Mouse (Mus musculus) cerebellum, postnatal 4 days (tissue): ENCODE measurements around the gene Ccin.
A peak's percentile ranks its signal among the peaks of the same experiment; 100 is the strongest.

Experiments used
- DNase-seq, 2 experiments: peaks; one replicate each; pipeline ENCODE4 v3.0.0; 2022; ENCODE audit warnings: low spot score in 2 of 2, mixed read lengths in 1 of 2

Ccin gene

DNA sequence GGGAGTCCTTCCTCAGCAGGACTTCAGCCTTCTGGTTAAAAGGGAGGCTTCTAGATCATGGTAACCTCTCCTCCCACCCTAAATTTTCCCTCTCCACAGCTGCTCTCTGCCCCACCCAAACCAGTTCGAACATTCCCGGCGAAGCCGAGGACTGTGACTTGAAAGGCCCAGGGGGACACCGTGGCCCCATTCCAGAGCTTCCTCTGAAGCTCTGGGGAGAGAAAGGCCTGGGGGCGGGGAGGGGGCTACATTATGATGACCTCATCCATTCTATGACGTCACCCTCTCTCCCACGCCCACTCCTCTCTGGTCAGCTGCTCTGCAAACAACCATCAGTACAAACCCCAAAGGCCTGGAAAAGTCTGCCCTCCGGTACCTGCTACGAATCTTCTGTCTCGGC lies at the start of gene Ccin:
Gene Ccin, plus strand, starts transcription at position 303 of the 400 bp plus-strand sequence.
- DNase-seq, result no peak

DNA sequence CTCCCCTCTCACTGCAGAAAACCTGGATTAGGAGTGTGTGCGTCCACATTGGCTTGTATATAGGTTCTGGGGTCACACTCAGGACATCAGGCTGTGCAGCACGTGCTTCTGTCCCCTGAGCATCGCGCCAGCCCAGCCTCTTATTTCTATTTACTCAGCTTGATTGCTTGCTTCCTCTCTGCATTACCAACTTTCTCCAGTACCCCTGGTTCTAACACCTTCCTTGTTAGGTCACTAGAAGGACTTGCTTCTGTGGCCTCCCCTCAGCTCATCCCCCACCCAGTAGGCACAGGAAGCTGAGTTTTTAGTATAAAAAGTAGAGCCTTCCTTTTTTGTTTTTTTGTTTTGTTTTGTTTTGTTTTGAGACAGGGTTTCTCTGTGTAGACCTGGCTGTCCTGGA lies 47.1 kb upstream of the Ccin start:
- DNase-seq, result no peak

DNA sequence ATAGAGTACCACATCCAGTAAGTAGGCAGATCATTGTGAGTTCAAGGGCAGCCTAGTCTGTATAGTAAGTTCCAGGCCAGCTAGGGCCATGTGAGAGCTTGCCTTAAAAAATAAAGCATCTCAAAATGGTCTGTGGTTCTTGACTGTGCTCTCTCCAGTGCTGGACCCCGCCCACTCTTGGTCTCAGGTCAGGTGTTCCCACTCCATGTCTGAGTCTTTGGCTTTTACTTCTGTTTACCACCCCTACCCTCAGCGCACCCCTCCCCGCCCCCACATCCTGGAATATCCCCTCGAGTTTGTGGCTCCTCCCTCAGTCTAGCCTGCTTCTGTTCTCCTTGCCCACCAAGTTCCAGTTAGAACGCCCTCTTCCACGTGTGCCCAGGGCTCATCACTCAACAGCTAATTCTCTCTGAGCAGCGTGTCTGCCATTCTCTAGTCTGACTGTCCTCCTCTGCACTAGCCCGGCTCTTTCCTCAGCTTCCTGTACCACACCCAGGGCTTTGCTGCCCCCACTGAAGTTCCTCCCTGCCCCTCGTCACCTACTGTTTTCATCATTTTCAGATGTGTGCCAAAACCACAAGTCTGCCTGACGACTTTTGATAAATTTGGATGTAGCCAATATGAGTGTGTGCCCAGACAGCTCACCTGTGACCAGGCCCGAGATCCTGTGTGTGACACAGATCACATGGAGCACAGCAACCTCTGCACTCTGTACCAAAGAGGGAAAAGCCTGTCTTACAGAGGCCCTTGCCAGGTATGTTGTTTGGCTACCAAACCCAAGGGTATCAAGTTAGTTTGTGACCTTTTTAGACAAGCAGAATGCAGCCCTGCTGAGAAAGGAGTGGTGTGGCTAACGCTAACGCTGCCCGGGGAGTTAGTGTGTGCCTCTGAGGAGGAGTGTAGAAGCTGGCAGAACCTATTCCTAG lies 46.3 kb upstream of the Ccin start:
- no peak for DNase-seq

DNA sequence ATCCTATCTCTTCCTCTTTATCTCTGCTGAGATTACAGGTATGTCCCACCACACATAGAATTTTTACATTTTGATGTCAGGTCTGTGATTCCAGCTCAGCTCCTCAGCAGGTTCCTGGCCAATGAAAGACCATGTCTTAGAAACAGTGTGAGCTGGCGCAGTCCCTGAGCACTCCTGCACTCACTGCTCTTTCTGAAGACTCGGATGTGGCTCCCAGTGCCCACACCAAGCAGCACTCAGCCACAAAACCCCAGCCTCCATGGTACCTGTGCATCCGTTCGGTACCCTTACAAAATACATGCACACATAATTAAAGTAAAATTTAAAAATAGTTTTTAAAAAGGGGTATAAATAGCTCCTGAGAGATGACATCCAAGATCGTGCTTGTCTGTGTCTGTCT lies 42.0 kb upstream of the Ccin start:
- DNase-seq, result no peak

DNA sequence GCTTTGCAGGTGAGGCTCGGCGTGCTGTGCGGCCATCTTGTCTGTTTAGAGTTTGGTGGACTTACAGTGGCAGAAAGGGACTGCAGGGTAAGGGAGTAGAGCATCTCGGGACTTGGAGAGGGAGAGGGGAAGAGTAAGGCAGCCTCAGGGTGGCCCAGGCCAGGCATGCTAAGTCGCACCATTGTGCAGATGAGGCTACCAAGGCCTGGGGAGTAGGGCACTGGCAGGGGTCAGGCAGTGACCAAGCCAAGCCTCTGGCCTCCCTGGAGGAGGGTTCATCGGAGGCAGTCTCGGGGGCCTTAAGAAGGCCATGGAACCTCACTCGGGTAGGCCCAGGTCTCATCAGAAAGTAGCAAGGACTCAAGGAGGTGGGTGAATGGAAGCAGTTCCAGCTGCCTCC lies 40.9 kb upstream of the Ccin start:
- DNase-seq, result no peak

DNA sequence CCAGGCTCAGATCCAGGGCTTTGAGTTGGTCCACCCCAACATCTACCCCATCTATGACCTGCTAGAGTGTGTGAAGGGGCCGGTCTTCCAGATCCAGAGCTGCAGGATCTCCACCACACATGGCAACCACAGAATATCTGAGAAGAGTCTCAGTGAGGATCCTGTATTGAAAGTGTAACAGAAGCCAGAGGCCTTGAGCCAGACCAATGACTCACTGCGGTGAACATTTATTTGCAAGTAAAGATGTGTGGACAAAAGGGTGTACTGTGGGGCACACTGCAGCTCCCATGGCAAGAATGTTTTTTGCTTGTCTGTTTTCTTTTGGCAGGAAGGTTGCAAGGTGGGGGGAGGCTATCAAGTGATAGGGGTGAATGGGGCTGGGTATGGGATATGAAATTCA lies 35.7 kb upstream of the Ccin start:
- no peak for DNase-seq

DNA sequence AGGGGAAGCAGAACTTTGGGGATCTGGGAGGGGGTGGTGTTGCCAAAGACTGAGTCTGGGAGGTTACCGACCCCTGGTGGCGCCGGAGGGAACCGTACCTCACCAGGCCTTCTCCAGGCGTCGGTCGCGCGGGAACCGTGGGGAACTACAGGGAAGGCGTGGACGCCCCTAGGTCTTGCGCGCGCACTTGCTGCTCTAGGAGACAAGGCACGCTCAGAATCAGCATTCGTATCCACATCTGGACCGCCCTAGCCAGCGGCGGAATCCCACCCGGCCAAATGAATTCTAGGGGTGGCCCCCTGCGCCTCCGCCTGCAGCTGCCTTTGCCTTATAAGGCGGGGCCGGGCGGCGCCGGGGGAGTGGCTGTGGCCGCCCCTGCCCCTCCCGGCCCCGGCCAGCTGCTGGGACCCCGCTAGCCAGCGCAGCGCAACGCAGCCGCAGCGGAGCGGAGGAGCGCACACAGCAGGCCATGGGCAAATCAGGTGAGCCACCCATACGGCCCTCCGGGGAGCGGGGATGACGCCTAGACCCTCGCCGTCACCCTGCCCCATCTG lies 25.9 kb upstream of the Ccin start, which contains the start of gene Glipr2:
Gene Glipr2, plus strand, starts transcription at position 110 of the 554 bp plus-strand sequence.
- DNase-seq, result peak; percentile 82 to 83

DNA sequence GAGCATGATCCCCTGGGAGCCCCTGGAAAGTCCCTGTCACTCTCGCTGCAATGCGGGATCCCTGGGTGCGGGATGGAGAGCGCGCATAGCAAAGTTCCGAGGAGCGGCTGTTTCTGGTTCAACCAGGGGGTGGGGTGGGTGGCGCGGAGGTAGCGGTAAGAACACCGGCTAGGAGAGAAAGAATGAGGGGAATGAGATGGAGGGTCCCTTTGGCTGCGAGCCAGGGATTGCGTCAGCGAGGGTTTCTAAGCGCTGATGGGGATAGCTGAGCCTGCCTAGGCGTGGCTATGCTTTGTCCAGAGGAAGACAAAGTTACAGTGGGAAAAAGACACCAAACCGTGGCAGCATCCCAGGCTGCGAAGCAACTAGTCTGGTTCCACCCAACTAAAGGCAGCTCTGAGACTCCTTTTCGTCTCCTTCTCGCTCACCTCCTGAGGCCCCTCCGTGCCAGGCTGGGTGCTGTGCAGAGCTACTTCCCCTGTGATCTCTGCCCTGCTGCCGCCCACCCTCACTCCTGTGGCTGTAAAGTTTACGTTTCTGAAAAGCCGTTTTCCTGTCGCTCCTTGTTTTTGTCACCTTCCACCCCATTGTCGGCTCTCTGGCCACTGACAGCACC lies 25.3 kb upstream of the Ccin start:
- DNase-seq, result peak in 1 of 2 experiments; percentile 63

DNA sequence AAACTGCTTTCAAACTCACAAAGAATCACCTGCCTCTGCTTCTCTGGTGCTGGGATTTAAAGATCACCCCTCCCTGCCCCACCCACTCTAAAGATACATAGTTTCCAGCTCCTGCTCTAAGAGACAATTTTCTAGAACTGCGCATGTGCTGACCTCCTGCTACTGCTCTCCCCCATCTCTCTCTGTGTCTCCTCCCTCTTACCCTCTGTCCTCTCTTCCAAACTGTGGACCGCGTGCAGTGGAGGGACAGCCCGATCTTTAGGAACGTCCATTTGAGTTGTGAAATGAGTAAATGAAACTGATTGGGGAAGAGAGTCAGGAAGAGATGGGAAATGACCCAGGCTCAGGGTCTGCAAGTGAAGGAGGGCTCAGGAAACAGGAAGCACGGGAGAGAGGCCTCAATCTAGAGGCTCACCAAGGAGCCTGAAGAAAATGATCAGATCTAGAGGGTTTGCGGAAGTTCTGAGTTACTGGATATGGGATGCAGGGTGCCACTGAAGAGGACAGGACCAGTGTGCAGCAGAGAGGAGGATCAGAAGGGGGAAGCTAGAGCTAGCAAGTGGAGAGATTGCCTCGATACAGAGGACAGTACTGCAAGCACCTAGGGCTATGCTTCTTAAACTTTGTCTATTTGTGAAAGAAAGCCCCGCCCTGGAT lies 23.6 kb upstream of the Ccin start:
- DNase-seq, result no peak

DNA sequence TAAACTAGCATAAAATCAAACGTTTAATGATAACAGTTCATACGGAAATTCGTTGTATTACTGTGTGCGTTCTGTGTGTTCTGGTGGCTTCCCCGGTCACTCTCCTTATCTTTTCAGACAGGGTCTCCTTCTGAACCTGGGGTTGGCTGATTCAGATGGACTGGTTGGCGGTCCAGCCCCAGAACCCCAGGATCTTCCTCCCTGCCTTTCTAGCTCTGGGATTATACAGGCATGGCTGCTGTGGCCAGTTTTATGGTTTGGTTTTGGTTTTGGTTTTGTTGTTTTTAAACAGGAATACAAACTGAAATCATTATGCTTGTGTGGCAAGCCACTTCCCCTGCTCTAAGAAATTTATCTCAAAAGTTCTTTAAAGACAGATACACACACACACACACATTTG lies 23.1 kb upstream of the Ccin start:
- DNase-seq, result no peak

DNA sequence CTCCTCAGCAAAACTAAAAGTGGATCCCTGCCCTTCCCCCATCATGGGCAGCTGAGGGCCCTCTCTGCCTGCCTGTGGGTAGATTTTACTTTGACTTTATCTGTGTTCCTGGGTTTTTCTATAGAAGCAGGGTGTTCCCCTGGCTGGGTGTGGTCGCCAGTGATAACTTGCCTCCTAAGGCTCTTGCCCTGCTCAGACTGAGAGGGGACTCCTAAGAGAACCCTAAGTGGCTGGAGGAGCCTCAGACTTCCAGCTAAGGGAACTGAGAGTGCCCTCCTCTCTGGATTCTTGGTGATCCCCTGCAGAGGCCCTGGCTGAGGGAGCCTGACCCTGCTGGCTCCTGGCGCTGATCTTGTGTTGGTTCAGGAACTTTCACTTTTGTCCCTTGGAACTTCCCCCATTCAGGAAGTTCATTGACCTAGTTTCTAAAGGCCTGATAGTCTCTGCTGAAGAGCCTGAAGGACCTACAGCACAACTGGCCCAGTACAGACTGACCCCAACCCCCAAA lies 18.9 kb upstream of the Ccin start:
- no peak for DNase-seq

DNA sequence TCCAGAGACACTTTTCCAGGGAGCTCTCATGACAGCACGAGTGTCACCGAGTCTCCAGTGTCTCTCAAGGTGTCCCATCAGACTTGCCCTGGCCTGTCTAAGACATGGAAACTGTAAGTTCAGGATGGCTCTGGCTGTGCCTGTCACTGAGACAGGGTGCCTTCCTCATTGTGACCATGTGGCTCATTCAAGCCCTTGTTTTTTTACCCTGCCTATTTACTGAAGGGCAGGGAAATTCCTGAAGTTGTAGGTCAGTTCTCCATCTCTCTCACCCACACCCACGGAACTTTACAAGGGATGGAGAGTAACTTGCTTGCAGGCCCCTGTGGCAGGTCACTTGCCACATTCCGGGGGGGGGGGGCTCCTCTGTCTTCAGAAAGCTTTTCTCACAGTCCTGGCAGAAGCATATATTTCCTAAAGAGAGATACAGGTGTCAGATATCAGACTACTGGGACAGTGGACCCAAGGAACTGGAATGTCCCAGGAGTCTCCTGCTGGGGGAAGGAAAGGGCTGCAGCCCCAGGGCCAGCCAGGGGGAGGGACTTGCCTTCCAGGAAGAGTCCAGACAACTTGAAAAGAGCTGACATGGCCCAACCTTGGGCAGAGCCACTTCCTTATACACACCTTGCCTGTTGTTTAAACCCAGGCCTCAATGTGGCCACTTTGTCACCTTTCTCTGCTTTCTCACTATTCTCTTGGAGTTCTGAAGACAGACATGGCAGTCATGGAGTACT lies 18.2 kb upstream of the Ccin start:
- DNase-seq, result no peak

DNA sequence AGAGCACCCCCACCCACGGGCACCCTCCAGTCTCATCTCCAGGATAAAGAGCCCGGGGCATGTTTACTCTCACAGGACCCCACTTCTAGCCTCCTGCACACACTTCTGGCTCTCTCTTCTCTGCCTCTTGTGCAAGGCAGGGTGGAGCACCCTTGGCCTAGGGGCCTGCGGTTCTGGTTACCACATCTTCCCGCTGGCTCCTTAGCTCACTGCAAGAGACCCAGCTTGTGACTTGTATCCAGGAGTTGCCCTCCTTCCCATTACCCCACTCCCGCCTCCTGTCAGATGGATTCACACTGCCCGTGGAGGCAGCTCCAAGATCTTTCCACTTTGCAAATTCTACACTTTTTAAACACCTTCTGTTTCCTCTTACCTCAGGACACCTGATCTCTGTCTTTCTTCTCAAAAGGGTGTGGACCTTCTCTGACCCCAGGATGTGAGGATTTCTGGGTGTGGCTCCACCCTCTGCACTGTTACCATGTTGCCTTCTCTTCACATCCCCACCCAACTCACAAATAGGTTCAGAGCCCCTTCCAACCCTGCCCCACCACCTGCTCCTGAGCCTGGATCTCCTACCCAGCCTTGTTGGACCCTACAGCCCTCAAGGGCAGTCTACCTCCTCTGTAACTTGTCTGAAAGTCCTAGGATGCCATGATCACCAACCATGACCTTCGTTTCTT lies 17.3 kb upstream of the Ccin start:
- DNase-seq, result no peak

DNA sequence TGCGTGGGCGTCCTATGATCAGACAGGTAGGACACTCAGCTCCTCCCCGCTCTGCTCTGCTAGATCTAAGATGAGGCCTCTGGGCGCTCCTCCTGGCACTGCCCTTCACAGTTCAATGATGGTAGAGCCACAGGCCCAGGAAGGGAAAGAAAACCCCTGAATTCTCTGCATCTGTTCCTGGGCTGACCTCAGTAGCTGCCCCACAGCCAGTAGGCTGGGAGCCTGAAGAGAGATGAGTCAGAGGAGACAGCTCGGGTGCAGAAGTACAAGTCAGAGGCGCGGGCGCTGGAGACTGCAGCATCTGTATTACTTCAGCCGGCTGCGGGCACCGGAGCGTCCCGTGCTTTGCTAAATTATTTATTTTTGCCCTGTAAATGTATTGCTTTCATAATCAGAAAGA lies 14.6 kb upstream of the Ccin start:
- DNase-seq, result peak; percentile 39 to 56

DNA sequence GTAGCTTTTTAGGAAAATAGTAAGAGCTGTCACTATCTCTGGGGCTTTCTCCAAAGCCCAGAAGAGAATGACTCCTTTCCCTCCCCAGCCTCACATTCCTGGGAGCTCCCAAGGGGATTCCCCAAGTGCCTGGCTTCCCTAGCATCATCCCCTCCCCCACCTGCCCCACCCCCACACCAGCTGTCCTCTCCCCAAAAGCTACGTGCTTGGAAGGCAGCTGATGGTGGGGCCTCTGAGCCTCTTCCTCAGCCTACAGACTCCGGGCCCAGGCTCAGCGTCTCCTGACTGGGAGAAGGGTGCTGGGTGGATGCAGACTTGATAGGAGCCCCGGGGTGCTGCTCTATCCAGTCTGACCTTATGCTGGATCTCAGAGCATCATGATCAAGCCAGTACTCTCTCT lies 13.9 kb upstream of the Ccin start:
- DNase-seq, result no peak

DNA sequence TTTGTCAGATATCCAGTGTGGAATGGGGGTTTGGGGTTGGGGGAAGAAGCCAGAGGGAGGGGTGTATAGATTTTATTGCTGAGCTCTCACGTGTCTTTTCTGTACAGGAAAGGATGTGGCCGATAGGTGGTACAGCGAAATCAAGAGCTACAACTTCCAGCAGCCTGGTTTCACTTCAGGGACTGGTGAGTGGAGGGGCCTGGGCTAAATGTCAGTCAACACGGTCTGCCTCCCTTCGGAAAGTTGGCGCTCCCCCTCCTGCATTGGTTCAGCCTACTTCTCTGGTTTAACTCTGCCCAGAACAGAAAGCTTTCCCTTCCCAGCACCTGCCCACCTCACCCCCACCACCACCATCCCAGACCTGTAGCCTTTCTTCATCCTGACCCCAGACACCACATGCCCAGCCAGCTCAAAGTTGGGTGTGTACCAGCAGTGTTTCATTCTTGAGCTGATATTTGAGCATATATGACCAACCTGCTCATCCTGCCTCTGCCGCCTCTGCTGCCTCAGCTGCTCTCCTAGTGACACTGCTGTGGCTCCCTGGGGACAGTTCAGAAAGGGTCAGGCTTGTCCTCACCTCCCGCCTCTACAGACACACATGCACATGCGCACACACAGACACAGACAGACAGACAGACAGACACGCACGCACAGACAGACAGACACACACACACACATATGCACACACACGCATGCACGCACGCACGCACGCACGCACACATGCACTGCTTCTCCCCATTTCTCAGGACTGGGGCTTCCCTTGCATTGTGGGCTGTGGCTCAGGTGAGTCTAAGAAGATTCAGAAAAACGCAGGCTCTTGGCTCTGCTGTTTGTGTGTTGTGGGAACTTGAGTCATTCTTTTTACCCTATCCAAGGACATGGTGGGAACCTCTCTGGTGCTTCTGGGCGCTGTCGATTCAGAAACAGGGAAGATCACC lies 12.6 kb upstream of the Ccin start:
- no peak for DNase-seq

DNA sequence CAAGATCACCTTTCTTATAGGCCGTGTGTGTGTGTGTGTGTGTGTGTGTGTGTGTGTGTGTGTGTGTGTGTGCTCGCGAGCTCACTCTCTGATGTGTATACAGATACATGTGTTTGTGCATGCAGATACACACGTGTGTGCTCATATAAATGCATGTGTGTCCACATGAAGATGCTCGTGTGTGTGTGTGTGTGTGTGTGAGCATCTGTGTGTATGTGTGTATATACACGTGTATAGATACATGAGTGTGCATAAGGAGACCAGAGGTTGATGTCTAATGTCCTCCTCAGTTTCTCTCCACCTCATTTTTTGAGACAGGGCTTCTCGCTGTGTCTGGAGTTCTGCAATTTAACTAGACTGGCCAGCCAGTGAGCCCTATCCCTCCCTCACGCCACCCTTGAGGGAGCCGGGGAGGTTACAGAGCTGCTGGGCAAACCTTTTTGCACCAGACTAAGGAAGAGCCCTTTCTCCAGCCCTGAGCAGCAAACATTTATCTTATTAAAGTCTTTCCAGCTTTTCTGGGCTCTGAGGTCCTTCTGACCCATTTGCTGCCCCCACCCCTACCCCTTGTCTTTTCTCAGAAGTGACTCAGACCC lies 11.6 kb upstream of the Ccin start:
- DNase-seq, result no peak

DNA sequence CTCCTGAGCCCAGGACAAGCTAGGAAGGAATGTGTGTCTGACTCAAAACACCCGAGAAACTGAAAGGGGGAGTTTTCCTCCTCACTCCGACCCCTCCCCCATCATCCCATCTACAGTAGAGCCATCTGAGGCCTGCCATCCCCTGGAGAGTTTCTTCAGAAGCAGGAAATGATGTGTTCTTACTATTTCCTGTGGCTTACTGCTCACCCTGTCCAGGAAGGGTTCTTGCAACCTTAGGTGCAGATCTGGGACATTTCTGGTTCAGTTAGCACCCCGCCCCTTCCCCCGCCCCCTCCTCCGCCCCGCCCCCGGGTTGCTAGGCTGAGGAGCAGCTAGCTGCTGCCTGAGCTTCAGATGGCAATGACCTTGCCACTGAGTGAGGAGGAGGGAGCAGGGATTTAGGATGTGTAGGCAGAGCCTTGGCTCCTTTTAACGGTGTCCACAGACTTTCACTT lies 11.1 kb upstream of the Ccin start:
- no peak for DNase-seq

DNA sequence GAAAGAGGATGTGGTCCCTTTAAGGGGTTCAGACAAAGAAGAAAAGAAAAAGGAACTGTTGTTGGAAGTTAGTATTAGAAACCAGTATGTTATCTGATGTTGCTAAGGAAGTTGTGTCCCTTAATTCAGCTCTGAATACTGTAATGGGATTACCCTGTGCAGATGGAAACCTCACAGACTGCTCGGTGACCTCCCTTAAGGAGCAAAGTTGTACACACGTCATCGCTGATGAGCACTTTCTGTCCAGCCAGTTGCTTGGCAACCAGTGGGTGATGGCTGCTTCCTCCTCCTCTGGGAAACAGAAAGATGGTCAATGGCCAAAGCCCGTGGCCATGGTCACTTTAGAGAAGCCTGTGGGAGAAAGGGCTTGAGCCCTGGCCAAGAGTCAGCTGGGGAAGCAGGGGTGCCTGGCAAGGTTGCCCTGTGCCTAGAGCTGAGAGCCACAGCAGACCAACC lies 9.7 kb upstream of the Ccin start:
- DNase-seq, result peak in 1 of 2 experiments; percentile 23
